Mouse (Mus musculus) left cerebral cortex, postnatal 10 days (tissue): ENCODE data around the gene Rtn3. TPM values are rescaled to one million over a fixed set of nuclear protein-coding genes. Genes with fewer than 3 reads are reported as not detected.
"Not testable (repeated sequence)": the region's sequence is repeated elsewhere in the genome, so short reads cannot be mapped to it uniquely, and the experiment has no call there.

Experiments used
- DNase-seq, 2 experiments: peaks; one replicate each; pipeline ENCODE4 v3.0.0; 2021 to 2022; ENCODE audit warnings: low spot score in 2 of 2, mixed read lengths in 1 of 2; ENCODE audit errors: extremely low spot score in 1 of 2
- intact Hi-C: fragments of 180-260 bp; cut with DNase I; formaldehyde crosslinking; loops from one replicate; pipeline ENCODE4 v1.15.1; 2025
- microRNA-seq: library from miRNA; unstranded; fragments of <30 nt; microRNA quantifications from one replicate; pipeline ENCODE4 v1.2.0, GENCODE M21; 2022
- total RNA-seq, 2 experiments: library from RNA; stranded (reverse); gene quantifications; 2 replicates each; pipeline ENCODE4 v1.2.3; 2021

The Rtn3 gene
- total RNA-seq, 2 experiments from 2014 or later, result 927 to 930 TPM

DNA sequence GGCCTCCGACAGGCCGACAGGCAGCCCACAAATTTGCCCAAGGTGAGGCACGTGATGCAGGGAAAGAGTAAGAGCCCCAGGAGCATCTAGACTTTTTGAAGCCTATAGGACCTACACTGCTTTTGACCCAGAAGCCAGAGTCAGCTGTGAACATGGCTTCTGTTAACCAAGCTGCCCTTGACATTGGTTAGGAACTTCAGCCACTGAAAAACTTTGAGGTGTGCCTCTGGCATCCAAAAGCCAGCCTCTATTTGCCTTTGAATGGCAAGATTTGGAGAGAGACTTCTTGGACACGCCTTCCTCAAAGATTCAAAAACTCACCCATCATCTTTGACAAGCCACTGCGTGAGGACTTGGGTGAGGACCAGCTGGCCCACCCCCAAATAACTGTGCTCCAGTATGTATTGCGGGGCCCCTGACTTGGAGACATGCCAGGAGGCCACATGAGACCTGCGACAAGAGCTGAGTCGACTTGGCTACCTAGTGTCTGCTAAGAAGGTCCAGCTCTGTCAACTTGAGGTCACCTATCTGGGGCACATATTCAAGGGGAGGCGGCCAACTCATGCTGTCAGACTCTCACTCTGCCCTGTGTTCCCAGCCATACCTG lies 78.4 kb downstream of the Rtn3 start:
- intact Hi-C loops, result no loop called here
- no peak for DNase-seq

DNA sequence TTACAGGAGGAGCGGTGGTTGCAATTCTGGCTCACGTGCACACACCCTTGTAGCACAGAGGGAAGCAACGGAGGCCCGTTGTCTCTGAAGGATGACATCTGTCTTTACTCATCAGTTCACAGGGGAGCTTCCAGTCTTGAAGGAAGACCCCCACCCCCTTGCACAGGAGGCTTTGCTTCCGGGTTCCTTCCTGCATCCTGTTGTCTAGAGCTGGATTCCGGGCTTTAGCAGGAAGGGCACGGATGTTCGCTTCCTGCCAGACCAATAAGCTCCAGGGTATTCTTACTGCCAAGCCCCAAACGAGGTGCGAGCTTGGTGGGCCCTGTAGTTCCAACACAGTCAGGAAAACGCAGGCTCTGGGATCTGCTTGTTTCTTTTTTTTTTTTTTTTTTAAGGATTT lies 82.4 kb downstream of the Rtn3 start:
- intact Hi-C loops, result no loop called here

GRCm38 (mm10) chr19:7398898-7399297 lies 84.2 kb downstream of the Rtn3 start:
- intact Hi-C loops, DNase-seq: not testable (repeated sequence)

More for the DNA sequence above, 82.4 kb downstream of the Rtn3 start:
- peak in 1 of 2 experiments; percentile 40 for DNase-seq

DNA sequence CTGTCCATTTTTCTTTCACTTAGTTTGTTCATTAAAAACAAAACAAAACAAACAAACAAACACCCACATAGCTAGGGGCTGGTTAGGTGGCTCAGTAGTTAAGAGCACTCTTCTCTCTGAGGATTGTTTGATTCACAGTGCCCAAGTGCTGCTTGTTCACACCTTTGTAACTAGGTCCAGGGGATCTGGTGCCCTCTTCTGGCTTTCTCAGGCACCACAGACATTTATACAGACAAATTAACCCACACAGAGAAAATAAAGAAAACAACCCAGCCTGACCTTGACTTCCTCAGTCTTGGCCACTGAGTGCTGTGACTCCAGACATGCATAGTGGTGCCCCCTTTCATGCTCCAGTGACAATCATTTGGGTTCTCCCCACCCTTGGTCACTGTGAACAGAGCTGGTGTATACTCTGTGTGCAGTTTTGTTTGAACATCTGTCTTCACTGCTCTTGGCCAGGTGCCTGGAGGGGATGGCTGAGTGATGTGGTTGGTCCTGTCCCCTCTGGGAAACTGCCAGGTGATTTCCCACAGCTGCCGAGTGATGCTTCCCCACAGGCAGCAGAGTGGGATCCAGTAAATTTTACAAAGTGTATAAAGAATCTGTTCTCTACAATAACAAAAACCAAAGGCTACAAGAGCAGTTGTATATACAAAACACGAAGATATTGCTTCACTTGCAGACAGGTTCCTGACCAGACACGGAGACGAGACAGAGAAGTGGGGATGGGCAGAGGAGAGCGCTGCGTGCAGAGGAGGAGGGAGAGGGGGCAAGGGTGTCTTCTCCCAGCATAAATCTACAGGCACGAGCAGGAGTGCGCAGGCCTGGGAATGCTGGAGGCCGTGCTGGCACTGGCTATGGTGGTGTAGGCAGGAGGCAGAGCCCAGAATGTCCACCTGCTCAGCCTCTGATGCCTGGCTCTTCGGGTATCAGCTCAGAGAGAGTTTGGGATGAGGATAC lies 85.9 kb downstream of the Rtn3 start:
- intact Hi-C loops, result not testable (repeated sequence)
- DNase-seq, result peak in 1 of 2 experiments; percentile 75

- DNase-seq, result no peak
- intact Hi-C loops, result no loop called here
Measured at GRCm38 (mm10) chr19:7388488-7388887, 94.6 kb downstream of the Rtn3 start.

DNA sequence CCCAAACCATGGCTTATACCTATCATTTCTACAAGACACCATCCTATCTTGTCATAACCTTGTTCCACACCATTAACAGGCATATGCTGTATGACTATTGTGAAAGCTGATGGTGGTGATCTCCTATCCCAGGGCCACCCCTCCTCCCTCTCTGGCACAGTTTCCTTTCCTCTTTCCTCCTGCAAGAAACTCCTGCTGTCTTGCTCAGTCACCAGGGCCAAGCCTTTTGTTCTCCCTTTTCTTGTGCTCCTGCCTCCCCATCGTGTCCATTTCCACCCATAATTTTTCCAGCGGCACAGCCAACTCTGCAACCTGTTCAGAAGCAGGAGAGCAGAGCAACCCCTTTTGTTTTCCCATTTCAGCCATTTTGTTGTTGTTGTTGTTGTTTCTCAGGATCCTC lies 97.0 kb downstream of the Rtn3 start:
- DNase-seq, result no peak
- intact Hi-C loops, result no loop called here

- intact Hi-C loops, result loop anchor here (1.0 kb wide), 1 partner anchor 35 kb away; no protein-coding TSS in a partner anchor
- peak; percentile 97 to 98 for DNase-seq
Measured at GRCm38 (mm10) chr19:7382903-7383865, 99.9 kb downstream of the Rtn3 start, which contains the start of gene Spindoc. Gene Spindoc (minus strand): TSS chr19:7382994.

- intact Hi-C loops, result loop anchor here (1.0 kb wide), 1 partner anchor 36 kb away; no protein-coding TSS in a partner anchor
- DNase-seq, result peak; percentile 31 to 89
Measured at GRCm38 (mm10) chr19:7382248-7382902, 100.7 kb downstream of the Rtn3 start.

GRCm38 (mm10) chr19:7381906-7382247 lies 101.2 kb downstream of the Rtn3 start:
- DNase-seq, result peak in 1 of 2 experiments; percentile 13
- intact Hi-C loops, result loop anchor here (1.0 kb wide), 1 partner anchor 36 kb away; no protein-coding TSS in a partner anchor

GRCm38 (mm10) chr19:7377639-7378038 lies 105.4 kb downstream of the Rtn3 start:
- no peak for DNase-seq
- intact Hi-C loops, result no loop called here

Small RNAs within 50 kb of the gene (microRNA-seq; reads per million reads assigned to microRNA genes)
- gene Mir6991, result 2.6 reads per million

Other genes with a start within 250 kb of the Rtn3 start
- 10 to 100 TPM; 40.6 to 41.5 TPM for gene Naa40, start 242.1 kb downstream of the Rtn3 start, total RNA-seq
- gene Rcor2, start 216.0 kb downstream of the Rtn3 start, total RNA-seq, result 10 to 100 TPM; 16.0 to 18.7 TPM
- gene Mark2, start 141.4 kb downstream of the Rtn3 start, total RNA-seq, result 100 to 1,000 TPM; 113 to 116 TPM
- 10 to 100 TPM; 33.4 to 38.2 TPM for gene Spindoc, start 100.3 kb downstream of the Rtn3 start, total RNA-seq
- 10 to 100 TPM; 51.2 to 51.5 TPM for gene 2700081O15Rik, start 65.7 kb downstream of the Rtn3 start, total RNA-seq
- 10 to 100 TPM; 19.4 to 21.6 TPM for gene Atl3, start 10.8 kb upstream of the Rtn3 start, total RNA-seq
- gene Pla2g16, start 74.2 kb upstream of the Rtn3 start, total RNA-seq, result 1 to 10 TPM; 8.0 to 8.5 TPM
- under 1 TPM; 0.26 to 0.28 TPM for gene Lgals12, start 123.9 kb upstream of the Rtn3 start, total RNA-seq
- gene Hrasls5, start 129.3 kb upstream of the Rtn3 start, total RNA-seq, result not detected
- gene Slc22a19, start 228.0 kb upstream of the Rtn3 start, total RNA-seq, result not detected